Mouse (Mus musculus) hindbrain, embryonic 13.5 days (tissue): Measurements from ENCODE around the gene Coro1a. TPM values are rescaled to one million over a fixed set of nuclear protein-coding genes. Genes with fewer than 3 reads are reported as not detected.

Source experiments
- ATAC-seq: fragments of 200-750 bp; cut with Nextera tagmentation; 2 replicates; pipeline ENCODE4 v1.8.0; 2017; ENCODE audit warnings: moderate TSS enrichment; ENCODE audit not compliant: low FRiP score
- H3K27ac ChIP-seq: fragments of 300-500 bp; sonication (generic); 2 replicates; pipeline ENCODE4 v1.5.1; 2015; ENCODE audit warnings: inconsistent platforms, mild to moderate bottlenecking, moderate library complexity
- H3K27me3 ChIP-seq: fragments of 300-500 bp; sonication (generic); 2 replicates; pipeline ENCODE4 v1.6.1; 2015; ENCODE audit warnings: mild to moderate bottlenecking, inconsistent platforms
- H3K36me3 ChIP-seq: fragments of 300-500 bp; sonication (generic); 2 replicates; pipeline ENCODE4 v1.6.1; 2015; ENCODE audit warnings: mild to moderate bottlenecking, inconsistent platforms
- H3K4me1 ChIP-seq: fragments of 300-500 bp; sonication (generic); replicated peaks from 2 replicates; pipeline ENCODE4 v1.6.1; 2015; ENCODE audit warnings: inconsistent platforms
- H3K4me2 ChIP-seq: fragments of 300-500 bp; sonication (generic); 2 replicates; pipeline ENCODE4 v1.6.1; 2015; ENCODE audit warnings: inconsistent platforms, mild to moderate bottlenecking, moderate library complexity
- H3K4me3 ChIP-seq: fragments of 300-500 bp; sonication (generic); 2 replicates; pipeline ENCODE4 v1.5.1; 2015; ENCODE audit warnings: mild to moderate bottlenecking, inconsistent platforms
- H3K9ac ChIP-seq: fragments of 300-500 bp; sonication (generic); 2 replicates; pipeline ENCODE4 v1.6.1; 2015; ENCODE audit warnings: mild to moderate bottlenecking, inconsistent platforms
- H3K9me3 ChIP-seq: fragments of 300-500 bp; sonication (generic); 2 replicates; pipeline ENCODE4 v1.6.1; 2016; ENCODE audit warnings: inconsistent platforms
- WGBS: fragments of 180-500 bp; shearing (Covaris S2); methylation state at CpG from one replicate; pipeline ENCODE4 v1.1.7; 2015; 5-methylcytosine and 5-hydroxymethylcytosine counted together
- polyA plus RNA-seq: library from polyadenylated mRNA; unstranded; fragments of >200 nt; fragmentation: Nextera tagmentation; extraction: Ambion mirVana; gene quantifications from 2 replicates; pipeline ENCODE4 v1.2.1, GENCODE M21; 2015

Gene Coro1a
- polyA plus RNA-seq, result 81.4 and 90.1 TPM in 2 replicates

DNA sequence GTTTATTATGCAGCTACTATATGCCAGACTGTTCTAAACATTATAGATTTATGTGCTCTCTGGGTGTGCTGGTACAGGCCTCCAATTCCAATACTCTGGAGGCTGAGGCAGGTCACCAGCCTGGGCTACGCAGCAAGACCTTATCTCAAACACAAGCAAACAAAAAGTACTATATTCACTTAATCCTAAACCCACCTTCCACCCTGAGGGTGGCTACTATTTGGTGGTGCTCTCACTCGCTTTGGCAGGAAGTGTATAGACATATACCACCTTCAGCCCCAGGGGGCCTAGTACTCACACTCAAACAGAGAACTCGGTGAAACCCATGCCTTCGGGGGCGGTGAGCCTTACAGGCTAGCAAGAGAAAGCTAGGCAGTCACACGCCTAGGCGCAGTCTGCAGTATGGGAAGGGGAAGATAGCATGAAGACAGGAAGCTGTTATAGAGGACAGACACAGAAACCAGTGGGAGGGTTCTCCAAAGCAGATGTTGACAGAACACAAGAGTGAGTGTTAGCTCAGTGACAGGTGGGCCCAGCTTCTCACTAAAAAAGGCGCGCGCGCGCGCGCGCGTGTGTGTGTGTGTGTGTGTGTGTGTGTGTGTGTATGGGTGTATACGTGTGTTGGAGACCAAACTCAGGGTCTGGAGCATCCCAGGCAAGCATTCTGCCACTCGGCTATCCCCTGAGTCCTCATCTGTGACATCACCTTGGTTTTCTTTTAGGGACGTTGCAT is at the start of gene Coro1a:
TSS of gene Coro1a (minus strand) at position 346 of the 733 bp plus-strand sequence.
- Histone ChIP-seq H3K27me3 (peaks cover 20% of the 10 kb centered on the region; the same call in 1 of the 2 replicates), H3K4me2 (no peak within 1 kb of the TSS), H3K36me3 (no peaks in the 10 kb centered on the region), H3K4me3 (no peak within 1 kb of the TSS), H3K9me3 (no peaks in the 10 kb centered on the region), H3K9ac (no peak within 1 kb of the TSS), H3K4me1 (peaks cover 28% of the 10 kb centered on the region), H3K27ac (no peak within 1 kb of the TSS)
- WGBS, result 92% methylated on average over 19 of the region's 19 CpGs
- no peak for ATAC-seq

DNA sequence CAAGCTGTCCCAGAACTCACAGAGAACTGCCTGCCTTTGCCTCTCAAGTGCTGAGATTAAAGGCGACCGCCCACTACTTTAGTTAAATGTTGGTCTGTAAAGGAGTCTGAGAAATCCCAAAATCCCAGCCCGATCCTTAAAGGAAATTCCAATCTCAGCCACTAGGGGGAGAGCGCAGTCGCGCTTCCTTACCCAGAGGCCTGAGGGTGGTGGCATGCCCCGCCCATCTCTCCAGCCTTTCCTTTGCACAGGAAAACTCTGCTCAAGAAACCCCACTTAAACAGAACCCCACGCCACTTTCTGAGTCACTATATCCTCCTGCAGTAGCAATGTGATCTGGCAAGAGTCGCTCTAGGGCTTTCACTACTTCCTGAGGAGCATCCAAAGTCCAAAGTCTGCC is 47.3 kb upstream of the Coro1a start:
- no peak overlapping the region; the same call in 1 of the 2 replicates for H3K27ac ChIP-seq
- no peak overlapping the region for H3K4me3 ChIP-seq

DNA sequence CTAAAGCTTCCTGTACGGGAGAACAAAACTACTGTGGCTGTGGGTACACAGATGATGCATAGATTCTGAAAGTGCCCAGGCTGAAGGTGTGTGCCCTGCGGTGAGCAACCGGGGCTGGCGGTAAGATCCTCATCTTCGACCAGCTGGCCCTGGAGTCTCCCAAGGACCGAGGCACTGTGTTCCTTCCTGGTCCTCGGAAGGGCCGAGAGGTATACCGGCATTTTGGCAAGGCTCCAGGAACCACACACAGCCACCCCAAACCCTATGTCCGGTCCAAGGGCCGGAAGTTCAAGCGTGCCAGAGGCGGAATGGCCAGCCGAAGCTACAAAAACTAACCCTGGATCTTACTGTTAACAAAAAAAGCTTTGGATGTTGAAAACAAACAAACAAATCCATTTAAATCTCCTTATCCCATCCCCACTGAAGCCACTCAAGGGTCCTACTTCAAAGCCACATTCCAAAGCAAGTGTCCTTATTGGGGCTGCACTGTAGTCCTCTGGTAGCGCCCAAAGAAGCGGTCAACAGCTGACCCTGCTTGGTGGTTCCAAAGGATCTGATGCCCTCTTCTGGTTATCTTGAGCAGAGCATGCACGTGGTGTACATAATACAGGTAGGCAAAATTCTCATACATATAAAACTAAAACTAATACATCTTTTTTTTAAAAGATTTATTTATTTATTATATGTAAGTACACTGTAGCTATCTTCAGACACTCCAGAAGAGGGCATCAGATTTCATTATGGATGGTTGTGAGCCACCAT is 42.2 kb upstream of the Coro1a start:
- H3K27me3 ChIP-seq, result no peaks in the 10 kb centered on the region
- 0 out of 2 replicates have a peak, but pooled peaks cover 4% of the 10 kb centered on the region for H3K4me1 ChIP-seq
- no peak overlapping the region for H3K4me3 ChIP-seq
- H3K4me2 ChIP-seq, result no peak overlapping the region
- H3K36me3 ChIP-seq, result no peaks in the 10 kb centered on the region
- no peak overlapping the region for H3K27ac ChIP-seq
- no peaks in the 10 kb centered on the region for H3K9me3 ChIP-seq
- no peak overlapping the region for H3K9ac ChIP-seq
- 93% methylated on average over 17 of the region's 17 CpGs for WGBS
- ATAC-seq, result no peak

More for the DNA sequence above, 47.3 kb upstream of the Coro1a start:
- WGBS, result 2% methylated on average over 9 of the region's 9 CpGs
- H3K4me1 ChIP-seq, result peaks cover 7% of the 10 kb centered on the region
- H3K9me3 ChIP-seq, result no peaks in the 10 kb centered on the region
- H3K27me3 ChIP-seq, result no peaks in the 10 kb centered on the region
- no peak overlapping the region for H3K4me2 ChIP-seq
- peak; percentile 30; the same call in 1 of the 2 replicates for ATAC-seq
- no peak overlapping the region for H3K9ac ChIP-seq
- no peaks in the 10 kb centered on the region for H3K36me3 ChIP-seq

DNA sequence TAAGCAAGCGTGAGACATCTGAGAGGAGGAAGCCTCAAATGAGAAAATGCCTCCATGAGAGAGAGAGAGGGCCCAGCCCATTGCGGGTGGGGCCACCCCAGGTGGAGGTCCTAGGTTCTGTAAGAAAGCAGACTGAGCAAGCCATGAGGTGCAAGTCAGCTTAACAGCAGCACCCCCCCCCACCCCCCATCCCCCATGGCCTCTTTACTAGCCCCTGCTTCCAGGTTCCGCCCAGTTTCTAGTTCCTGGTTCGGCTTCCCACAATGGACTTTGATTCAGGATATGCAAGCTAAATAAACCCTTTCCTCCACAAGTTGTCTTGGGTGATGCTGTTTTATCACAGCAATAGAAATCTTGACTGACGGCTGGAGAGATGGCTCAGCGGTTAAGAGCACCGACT is 41.2 kb upstream of the Coro1a start:
- WGBS, result 83% methylated on average over 7 of the region's 7 CpGs
- no peak overlapping the region for H3K9ac ChIP-seq

DNA sequence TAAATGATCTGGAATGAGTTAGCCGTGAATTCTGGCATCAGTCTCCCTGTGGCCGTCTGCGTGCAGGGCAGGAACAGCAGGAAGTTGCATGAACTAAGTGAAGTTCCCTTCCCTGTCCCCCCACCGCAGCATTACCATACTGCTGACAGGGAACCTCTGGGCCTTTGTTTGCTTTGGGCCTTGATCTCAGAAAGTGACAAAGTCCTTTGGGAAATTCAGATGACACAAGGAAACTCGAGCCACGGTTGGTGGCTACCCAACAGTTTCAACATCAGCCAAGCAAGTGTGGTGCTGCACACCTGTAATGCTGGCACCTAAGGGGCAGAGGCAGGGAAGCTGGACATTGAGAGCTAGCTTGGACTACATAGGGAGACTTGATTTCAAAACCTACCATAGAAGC is 39.2 kb upstream of the Coro1a start:
- Histone ChIP-seq H3K4me3 (no peak overlapping the region), H3K27ac (no peak overlapping the region), H3K4me2 (no peak overlapping the region), H3K9me3 (no peaks in the 10 kb centered on the region), H3K9ac (no peak overlapping the region), H3K27me3 (no peaks in the 10 kb centered on the region), H3K36me3 (no peaks in the 10 kb centered on the region), H3K4me1 (no peaks in the 10 kb centered on the region)
- 37% methylated on average over 6 of the region's 6 CpGs for WGBS
- ATAC-seq, result no peak

More for the DNA sequence above, 41.2 kb upstream of the Coro1a start:
- Histone ChIP-seq H3K4me2 (no peak overlapping the region), H3K27ac (no peak overlapping the region), H3K36me3 (no peaks in the 10 kb centered on the region), H3K4me1 (no peaks in the 10 kb centered on the region), H3K4me3 (no peak overlapping the region), H3K9me3 (no peaks in the 10 kb centered on the region), H3K27me3 (no peaks in the 10 kb centered on the region)
- ATAC-seq, result no peak

DNA sequence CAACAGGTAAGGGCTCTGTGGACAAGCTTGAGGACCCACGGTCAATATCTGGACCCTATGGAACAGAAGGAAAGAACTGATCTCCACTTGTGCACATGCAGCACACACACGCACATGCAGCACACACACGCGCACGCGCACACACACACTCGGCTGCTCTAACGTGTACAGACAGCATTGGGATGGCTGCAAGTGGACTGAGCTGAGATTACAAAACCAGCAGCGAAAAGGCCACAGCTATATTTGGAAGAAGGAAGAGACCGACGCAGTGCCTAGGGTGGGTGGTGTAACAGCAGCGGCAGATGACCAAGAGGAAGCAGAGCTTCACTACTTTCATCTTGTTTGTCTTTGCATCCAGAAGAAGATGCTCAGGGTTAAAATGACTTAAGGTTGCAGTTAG is 38.5 kb upstream of the Coro1a start:
- Histone ChIP-seq H3K27me3 (no peaks in the 10 kb centered on the region), H3K36me3 (no peaks in the 10 kb centered on the region), H3K4me3 (no peak overlapping the region), H3K27ac (no peak overlapping the region), H3K9me3 (no peaks in the 10 kb centered on the region), H3K9ac (no peak overlapping the region), H3K4me1 (no peaks in the 10 kb centered on the region), H3K4me2 (no peak overlapping the region)
- no peak for ATAC-seq
- 93% methylated on average over 12 of the region's 12 CpGs for WGBS

DNA sequence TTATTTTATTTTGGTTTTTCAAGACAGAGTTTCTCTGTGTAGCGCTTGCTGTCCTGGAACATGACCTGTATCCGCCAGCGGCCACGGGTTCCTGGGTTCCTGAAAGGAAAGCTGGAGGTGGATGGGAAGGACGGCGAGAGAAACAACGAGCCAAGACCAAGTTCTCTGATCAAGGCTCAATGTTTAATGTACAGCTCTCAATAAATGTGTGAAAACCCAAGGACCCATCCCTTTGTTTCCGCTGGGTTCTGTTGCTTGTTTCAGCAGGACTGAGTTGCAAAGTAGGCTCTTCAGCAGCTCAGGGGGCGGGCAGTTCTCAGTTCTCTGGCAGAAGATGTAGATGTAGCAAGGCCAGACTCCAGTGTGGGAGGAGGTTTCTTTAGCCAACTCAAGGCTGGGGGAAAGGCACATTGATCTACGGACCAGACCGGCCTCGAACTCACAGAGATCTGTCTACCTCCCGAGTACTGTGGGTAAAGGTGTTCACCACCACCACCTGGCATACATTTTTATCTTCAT is 34.4 kb upstream of the Coro1a start:
- Histone ChIP-seq H3K9me3 (no peaks in the 10 kb centered on the region), H3K27ac (no peak overlapping the region), H3K4me3 (no peak overlapping the region), H3K9ac (no peak overlapping the region), H3K36me3 (no peaks in the 10 kb centered on the region), H3K4me2 (no peak overlapping the region), H3K4me1 (0 out of 2 replicates have a peak, but pooled peaks cover 10% of the 10 kb centered on the region), H3K27me3 (no peaks in the 10 kb centered on the region)
- whole genome bisulfite sequencing, result 93% methylated on average over 13 of the region's 13 CpGs
- ATAC-seq, result no peak

DNA sequence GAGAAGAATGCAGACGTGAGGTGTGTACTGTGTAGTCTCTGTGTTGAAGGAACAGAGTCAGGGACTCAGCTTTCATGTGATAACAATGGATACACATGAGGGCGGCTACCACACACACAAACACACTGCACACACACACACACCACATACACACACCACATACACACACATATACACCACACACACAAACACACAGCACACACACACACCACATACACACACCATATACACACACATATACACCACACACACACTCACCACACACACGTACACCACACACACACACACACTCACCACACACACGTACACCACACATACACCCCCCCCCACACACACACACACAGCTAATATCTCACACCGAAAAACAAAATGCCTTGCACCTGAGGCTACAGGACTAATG is 33.9 kb upstream of the Coro1a start:
- Histone ChIP-seq H3K9ac (no peak overlapping the region), H3K27me3 (no peaks in the 10 kb centered on the region), H3K4me2 (no peak overlapping the region), H3K27ac (no peak overlapping the region), H3K4me3 (no peak overlapping the region), H3K4me1 (0 out of 2 replicates have a peak, but pooled peaks cover 10% of the 10 kb centered on the region), H3K36me3 (no peaks in the 10 kb centered on the region), H3K9me3 (no peaks in the 10 kb centered on the region)
- WGBS, result 85% methylated on average over 5 of the region's 5 CpGs
- ATAC-seq, result no peak

DNA sequence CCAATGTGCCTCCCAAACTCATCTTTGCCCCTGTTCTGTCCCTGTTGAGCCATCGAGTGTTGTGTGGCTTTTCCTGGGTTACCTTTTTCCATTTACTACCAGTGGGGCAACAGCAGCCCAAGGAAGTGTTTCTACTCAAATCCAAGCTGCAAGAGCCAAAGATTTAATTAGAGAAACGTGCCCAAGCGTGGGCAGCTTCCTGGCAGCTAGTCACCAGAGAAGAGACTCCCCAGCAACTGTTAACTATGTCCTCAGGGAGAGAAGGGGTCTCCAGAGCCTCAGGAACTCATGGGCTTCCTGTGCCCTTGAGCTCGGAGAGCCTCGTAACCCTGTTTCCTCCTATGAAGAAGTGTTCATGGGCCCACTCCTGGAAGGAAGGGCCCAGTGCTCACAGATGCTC is 33.4 kb upstream of the Coro1a start:
- 92% methylated on average over 5 of the region's 5 CpGs for WGBS
- Histone ChIP-seq H3K9ac (no peak overlapping the region), H3K4me1 (0 out of 2 replicates have a peak, but pooled peaks cover 10% of the 10 kb centered on the region), H3K27me3 (no peaks in the 10 kb centered on the region), H3K4me3 (no peak overlapping the region), H3K4me2 (no peak overlapping the region), H3K27ac (no peak overlapping the region), H3K9me3 (no peaks in the 10 kb centered on the region), H3K36me3 (no peaks in the 10 kb centered on the region)
- ATAC-seq, result no peak

DNA sequence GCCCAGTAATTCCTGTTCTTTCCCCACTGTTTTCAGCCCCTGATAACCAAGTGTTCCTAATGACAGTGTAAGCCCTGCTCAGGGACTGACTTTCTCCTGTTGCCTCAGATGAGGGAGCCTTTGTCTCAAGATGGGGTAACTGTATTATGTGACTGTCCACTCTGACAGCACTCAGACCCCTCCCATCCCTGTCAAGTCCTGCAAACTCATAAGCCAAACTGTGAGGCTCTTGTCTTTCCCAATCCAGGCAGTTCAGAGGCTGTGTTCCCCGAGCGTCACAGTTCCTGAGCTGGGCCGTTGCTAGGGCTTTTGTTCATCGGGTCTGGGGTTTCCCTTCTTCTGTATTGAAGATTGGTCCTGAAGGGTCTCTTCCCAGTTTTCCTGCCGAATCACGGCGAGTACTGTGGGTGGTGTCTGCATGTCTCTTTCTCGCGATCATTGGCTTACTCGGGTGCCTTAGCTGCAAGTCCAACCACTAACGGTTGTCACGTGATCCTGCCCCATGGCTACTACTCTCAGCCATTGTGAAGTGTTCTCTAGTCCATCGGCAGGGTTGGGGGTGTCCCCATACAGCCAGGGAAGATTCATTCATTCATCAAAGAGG is 32.6 kb upstream of the Coro1a start:
- Histone ChIP-seq H3K4me2 (no peak overlapping the region), H3K4me1 (0 out of 2 replicates have a peak, but pooled peaks cover 10% of the 10 kb centered on the region), H3K27me3 (no peaks in the 10 kb centered on the region), H3K27ac (no peak overlapping the region), H3K36me3 (no peaks in the 10 kb centered on the region), H3K9ac (no peak overlapping the region), H3K9me3 (no peaks in the 10 kb centered on the region), H3K4me3 (no peak overlapping the region)
- ATAC-seq, result no peak
- WGBS, result 69% methylated on average over 13 of the region's 13 CpGs

DNA sequence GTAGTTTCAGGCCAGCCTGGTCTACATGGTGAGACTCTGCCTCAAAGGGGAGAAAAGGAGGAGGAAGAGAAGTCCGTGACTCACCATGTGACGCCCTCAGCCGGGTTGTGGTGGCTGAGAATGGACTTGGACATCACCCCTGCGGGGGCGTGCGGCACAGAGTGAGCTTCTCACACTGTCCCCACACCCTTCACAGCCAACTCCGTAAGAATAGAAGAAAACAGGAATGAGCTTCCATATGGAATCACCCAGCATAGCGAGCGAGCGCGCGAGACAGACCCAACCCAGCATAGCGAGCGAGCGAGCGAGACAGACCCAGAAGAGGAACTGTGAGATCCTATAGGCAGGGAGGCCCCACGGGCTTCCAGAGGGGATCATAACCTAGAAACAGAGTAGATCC is 32.0 kb upstream of the Coro1a start:
- Histone ChIP-seq H3K27ac (no peak overlapping the region), H3K4me3 (no peak overlapping the region), H3K4me2 (no peak overlapping the region), H3K9ac (no peak overlapping the region), H3K4me1 (0 out of 2 replicates have a peak, but pooled peaks cover 10% of the 10 kb centered on the region), H3K27me3 (no peaks in the 10 kb centered on the region), H3K36me3 (no peaks in the 10 kb centered on the region), H3K9me3 (no peaks in the 10 kb centered on the region)
- 84% methylated on average over 17 of the region's 17 CpGs for WGBS
- ATAC-seq, result no peak

DNA sequence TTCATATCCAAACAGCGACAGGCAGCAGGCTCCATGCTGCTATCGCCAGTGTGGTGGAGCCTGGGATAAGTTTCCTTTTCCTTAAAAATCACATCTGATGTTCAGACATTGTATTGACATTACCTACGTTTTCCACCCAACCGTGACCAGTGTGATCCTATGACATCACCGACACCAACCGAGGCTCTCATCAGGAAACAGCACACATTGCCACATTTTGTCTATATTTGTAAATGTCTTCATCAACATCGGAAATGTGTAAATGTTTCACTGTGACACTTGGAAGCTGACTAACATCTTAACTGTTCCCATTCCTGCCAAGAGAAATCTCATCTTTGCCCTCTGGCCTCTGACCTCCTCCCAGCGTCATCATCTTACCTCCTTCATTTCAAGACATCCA is 28.5 kb upstream of the Coro1a start:
- Histone ChIP-seq H3K4me1 (0 out of 2 replicates have a peak, but pooled peaks cover 10% of the 10 kb centered on the region), H3K36me3 (no peaks in the 10 kb centered on the region), H3K9me3 (no peaks in the 10 kb centered on the region), H3K27ac (no peak overlapping the region), H3K4me2 (no peak overlapping the region), H3K9ac (no peak overlapping the region), H3K4me3 (no peak overlapping the region), H3K27me3 (no peaks in the 10 kb centered on the region)
- whole genome bisulfite sequencing, result 83% methylated on average over 8 of the region's 8 CpGs
- ATAC-seq, result no peak
